Mouse (Mus musculus) c-Kit-positive CD71-positive TER-119-negative erythroid progenitor cells, embryonic 14.5 days (primary cell): Measurements from ENCODE around the gene Myoz2.

Experiments used
- DNase-seq: peaks from one replicate; pipeline ENCODE4 v3.0.0-alpha.2; 2013; ENCODE audit warnings: low read depth

Myoz2 gene

DNA sequence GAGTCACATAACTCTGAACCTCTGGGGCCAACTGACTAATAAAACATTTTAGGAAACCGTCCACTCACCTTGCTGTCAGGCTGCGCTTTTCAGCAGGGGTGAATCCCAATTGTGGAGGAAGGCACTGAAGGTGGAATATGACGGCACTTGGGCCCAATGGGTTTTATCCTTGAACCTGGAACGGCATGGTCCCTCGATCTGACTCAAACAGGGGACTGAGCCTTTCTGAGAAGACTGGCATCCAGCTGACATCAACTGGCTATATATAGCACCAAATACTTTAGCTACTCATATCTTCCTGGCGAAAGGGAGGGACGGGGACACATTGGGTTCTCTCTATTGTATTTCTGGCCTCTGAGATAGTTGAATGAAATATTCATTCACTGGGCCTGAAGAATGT, at the start of gene Myoz2:
TSS of gene Myoz2 (minus strand) at position 264 of the 400 bp plus-strand sequence.
- DNase-seq: no peak

DNA sequence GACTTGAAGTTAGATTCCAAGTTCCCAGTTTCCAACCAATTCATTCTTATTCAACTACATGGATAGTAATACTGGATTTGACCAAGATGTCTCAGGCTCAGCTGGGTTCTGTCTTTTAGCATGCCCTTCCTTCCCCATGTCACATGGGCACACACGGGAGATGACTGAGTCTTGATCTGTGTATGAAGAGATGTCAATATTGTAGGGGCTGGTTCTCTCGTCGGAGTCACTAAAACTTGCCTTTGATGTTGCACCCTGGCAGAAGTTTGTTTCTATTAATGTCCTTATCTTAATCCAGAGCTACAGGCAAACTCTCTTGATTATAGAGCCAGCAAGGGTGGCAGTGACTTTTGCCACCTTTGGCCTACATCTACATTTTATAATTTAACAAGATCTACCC, 46.9 kb upstream of the Myoz2 start:
- no peak for DNase-seq

DNA sequence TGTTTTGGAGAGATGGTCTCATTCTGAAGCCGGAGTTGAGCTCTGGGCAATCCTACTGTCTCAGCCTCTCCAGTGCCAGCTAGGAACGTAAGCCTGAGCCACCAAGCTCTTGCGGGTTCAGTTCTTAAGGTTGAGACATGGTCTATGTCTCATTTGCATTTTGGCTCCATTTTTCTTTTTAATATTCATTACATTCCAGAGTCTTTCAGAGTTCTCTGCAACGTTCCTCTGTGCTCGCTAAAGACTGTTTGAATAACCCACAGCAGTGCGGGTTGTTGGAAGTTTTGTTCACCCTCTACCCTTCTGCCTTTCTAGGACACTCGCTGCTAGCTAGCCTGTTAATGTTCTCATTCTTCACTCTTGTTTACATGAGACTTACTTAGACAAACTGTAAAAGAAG, 46.1 kb upstream of the Myoz2 start:
- no peak for DNase-seq

DNA sequence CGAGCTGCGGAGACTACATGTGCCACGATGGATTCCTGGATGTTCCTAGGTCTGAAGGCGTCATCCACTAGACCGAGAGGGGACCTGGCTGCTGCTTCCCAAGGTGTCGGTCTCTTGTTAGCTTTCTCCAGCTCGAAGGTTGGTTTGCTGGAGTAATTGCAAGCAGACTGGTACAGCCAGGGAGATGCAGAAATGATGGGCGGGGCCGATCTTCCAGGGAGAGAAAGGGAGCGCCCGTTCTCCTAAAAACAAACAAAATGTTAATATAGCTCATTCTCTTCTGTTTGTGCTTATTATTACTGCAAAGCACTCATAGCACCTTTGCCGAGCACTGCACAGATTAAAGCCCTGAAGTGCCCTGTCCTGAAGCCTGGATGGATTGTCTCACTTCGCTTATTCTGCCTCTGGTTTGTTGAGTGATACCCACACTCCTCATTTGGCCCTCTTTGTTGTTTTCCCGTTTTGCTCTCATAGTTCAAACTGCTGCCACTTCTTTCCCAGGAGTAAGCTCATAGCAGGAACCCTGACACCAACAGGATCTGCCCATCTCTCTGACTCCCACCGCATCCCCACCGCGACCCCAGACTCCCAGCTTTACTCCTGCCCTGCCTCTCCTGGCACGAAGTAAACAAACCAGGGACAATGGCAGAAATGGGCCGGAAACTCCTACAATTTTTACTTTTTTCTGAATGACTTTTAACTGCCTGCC, 45.4 kb upstream of the Myoz2 start:
- no peak for DNase-seq

DNA sequence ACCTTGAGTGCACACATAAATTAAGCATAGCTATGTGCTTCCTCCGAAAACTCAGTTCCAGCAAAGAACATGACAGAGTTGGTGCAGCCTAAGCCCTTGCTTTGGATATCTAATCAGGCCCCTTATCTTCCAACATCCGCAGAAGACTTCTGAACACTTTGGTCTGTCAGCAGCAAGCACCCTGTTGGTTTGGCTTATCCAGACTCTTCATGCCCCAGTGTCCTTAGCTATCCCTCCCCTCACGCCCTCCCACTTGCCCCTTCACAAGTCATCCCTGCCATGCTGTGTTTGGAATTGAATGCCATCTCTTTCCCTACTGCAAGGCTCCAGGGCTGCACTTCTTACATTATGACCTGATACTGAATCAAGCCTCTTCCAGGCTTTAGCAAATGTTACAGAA, 40.9 kb upstream of the Myoz2 start:
- no peak for DNase-seq

DNA sequence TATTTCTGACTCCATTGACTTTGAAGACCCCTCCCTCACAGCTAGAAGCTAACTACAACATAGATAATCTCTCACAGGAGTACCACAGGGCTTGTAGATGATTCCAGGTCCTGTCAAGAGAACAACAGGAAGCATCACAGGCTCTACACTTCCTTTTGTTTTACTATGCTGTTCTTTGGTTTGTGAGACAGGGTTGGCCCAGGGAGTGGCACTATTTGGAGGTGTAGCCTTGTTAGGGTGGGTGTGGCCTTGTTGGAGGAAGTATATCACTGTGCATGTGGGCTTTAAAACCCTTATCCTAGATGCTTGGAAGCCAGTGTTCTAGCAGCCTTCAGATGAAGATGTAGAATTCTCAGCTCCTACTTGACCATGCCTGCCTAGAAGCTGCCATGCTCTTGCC, 40.2 kb upstream of the Myoz2 start:
- DNase-seq: no peak

DNA sequence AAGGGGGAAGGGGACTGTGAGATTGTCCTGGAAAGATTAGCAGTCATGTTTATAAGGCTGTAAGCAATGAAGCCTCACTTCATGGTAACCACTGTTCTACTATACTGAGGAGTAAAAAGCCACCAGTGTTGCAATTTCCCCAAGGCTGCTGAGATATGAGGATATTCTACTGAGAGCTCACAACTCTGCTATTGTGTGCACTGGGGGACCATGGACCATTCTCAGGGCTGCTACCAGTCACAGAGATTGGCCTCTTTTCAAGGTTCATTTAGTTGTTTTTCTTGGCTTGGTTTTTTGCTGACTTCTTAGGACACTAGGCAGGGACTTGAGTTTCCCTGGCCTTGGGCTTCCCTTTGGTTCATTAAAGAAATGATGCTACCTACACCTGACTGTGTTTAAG, 38.5 kb upstream of the Myoz2 start:
- no peak for DNase-seq

DNA sequence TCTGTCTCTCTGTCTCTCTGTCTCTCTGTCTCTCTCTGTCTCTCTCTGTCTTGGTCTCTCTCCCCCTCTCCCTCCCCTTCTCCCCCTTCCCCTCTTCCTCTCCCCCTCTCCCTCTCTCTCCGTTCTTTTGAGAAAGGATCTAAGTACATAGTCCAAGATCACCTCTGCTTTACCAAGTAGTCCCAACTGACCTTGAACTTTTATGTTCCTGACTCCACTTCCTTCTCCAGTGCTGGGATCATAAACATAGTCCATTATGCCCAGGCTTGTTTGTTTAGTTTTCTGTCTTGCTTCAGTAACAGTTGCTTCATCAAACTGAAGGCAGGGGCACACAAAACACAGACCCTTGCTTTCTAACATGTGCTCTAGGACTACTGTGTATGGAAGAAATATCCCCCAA, 37.7 kb upstream of the Myoz2 start:
- no peak for DNase-seq

DNA sequence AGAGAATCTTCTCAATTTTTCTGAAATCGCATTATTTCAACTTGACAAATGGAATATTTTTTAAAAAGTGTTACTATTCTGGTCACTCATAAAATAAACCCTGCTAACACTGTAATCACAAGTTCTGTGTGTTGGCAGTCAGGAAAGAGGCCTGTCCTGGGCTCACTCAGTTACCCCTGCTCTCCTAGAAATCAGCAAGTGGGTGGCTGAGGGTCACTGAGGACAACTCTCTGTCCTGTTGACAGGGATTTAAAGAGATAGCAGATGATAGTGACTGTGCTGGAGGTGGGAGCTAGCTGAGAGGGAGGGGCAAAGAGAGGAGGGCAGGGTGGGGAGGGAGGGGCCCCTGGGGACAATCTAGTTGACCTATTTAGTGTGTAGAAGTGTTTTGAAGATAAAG, 36.2 kb upstream of the Myoz2 start:
- no peak for DNase-seq

DNA sequence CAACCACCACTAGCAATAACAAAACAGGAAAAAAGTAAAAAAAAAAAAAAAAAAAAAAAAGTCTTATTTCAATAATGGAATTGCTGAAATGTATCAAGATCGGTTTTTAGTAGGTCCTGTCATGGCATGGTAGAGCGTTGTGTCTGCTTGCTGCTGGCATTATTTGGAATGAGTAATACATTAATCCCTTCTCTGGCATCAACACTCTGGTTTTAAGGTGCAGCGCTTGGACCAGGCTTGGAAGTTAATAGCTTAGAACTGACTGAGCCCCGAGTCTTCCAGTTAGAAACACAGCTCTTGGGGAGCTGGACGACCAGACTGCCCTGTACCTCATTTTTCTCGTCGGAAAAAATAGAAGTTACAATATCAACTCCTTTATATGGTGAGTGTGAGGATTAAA, 32.0 kb upstream of the Myoz2 start:
- DNase-seq: no peak

DNA sequence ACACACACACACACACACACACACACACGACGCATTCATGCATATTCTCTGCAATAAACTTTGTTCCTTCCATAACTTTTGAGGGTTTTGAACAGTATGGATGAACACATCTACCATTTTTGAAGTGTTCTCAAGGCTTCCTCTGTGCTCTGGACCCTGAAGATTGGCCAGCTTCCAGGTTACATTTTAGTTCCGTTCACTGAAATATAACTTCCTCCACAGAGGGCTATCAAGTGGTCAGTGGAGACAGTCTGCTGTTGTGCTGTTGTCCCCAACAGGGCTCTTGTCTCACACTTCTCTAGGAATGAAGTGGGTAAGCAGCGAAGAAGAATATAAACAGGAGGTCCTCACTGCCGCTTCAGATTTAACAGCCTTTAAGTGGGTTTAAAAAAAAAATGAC, 30.7 kb upstream of the Myoz2 start:
- no peak for DNase-seq

DNA sequence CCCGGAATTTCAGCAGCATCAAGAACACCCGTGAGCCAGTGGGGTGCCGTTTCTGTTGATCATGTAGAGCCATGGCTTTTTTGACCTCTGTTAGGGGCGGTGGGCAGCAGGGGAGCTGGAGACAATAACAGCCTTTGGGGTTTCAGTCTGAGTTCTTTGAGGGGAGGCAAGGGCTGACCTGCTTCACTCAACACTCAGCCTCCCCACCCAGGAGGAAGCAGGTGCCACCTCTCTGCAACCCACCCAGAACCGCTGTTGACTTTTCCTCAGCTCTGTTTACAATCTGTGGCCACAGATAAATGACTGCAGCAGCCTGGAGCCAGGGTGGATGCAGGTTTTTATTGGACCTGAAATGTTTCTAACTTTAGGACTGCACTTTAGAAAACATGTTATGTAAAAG, 29.4 kb upstream of the Myoz2 start:
- DNase-seq: no peak

DNA sequence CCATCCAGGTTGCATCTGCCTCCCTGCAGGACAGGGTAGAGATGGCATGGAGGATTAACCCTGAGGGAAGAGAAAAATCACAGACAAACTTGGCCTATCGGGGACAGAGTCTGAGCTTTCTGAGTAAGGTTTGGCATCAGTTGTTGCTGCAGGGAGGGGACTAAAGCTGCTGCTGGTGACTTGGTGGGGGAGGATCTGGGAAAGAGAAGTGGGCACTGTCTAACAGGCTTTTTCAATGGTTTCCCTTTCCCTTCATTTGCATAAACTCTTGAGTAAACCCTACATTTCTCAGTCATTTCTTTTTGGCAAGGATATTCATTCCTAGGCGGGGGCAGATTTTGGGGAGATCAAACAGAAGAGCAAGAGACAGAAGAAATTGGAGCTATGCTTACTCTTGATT, 27.1 kb upstream of the Myoz2 start:
- DNase-seq: no peak

DNA sequence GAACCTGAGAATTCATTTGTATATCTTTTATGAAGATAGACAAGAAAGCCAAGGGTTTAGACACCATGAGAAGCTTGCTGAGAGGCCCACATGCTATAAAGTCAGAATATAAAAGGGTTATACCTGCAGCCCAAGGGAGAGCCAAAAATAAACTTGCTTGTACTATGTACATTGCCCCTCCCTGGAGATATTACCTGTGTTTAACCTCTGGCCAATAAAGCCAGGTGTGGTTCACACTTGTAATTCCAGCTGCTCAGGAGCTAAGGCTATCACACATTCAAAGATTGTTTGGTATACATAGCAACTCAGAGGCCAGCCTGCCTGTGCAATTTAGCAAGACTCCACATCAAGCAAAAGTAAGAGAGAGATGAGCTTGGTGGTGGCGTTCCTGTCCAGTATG, 24.0 kb upstream of the Myoz2 start:
- DNase-seq: no peak

DNA sequence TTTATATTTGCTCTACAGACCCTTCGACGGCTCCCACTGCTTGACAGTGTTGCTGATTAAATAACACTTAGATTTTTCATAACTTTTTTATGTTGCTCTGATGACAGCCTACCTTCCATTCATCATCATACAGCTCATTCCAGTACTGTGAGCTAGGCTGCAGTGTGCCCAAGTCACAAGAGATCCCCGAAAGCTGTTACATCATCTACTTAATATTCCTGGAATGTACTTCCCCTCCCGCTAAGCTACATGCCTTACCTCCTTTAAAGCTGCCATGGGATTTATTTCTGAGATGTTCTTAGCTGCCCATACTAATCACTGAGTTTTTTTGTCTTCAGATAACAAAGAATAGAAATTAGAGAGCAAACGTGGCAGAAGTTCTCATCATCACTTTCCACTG, 19.4 kb upstream of the Myoz2 start:
- DNase-seq: no peak

DNA sequence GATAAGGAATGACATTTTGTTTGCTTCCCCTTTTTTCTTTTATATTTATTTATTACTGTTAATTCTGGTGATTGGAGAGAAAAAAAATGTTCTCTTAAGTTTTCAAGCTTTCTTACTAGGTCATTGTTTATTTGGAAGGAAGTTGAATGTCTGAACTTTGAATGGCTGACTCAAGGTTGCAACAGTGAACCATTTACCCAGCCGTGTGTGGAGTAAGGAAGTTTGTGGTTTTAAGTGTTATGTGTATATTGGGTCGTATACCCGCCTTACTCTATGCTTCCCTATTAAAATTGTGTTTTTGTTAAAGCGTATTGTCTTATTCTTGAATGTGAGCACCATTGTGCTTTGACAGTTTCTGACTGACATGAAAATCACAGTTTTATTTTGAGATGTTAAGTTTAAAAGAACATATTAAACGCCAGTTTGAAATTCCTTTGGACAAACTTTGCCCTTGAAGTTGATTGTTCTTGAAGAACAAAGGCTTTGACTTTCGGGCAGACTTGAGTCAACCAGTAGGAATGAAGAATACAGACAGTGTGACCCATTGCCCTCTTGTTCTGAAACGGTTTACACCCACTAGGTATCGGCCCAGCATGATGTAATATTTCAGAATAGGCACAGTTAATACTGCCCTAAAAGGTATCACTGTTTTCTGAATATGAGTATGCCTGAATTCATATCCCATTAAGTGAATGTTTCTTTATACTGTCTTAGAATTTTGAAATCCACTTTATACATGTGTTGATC, 18.6 kb upstream of the Myoz2 start:
- DNase-seq: no peak

DNA sequence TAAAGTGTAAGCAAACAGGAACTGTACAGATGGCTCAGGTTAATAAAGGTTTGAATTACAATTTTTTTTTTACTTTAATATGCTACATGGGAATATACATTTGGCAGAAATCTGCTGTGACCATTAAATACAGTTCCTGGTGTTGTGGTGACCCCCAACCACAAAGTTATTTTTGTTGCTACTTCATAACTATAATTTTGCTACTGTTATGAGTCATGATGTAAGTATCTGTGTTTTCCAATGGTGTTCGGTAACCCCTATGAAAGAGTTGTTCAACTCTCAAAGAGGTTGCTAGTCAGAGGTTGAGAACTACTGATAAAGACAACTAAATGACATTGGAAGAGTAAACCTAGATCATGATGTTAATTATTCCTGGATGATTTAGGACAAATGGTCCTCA, 7.5 kb upstream of the Myoz2 start:
- no peak for DNase-seq

DNA sequence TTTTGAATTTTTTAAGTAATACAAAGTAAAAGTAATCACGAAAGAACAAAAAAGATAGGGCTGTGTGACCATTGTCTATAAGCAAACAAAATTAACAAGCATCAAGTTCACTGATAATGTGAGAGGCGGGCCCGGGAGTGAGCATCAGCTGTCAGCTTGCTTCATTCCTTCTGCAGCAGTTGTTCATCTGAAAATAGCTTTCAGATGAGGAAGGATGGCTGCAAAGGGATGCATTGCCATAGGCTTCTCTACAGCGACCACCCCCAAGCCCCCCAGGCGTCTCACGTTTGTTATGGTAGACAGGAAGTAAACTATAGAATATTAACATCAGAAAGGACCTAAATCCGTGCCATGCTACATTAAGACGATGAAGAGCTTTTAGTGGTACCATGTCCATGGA, 1.0 kb downstream of the Myoz2 start:
- no peak for DNase-seq

DNA sequence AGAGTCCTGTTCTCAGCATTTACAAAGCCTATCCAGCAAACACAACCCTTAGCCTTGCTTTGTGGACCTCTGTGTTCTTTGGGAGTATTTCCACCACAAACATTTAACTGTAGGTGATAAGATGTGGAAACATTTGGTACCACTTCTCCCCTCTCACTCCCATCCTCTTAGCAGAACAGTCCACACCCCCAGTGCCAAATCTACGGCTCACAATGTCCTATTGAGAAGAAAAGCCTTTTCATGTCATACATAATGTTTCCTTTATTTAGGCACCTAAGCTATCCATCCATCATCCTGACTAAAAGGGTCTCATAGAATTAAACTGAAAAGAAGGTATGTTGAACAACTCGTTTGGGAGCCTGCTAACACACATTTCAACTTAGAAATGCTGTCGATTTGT, 9.2 kb downstream of the Myoz2 start:
- no peak for DNase-seq

DNA sequence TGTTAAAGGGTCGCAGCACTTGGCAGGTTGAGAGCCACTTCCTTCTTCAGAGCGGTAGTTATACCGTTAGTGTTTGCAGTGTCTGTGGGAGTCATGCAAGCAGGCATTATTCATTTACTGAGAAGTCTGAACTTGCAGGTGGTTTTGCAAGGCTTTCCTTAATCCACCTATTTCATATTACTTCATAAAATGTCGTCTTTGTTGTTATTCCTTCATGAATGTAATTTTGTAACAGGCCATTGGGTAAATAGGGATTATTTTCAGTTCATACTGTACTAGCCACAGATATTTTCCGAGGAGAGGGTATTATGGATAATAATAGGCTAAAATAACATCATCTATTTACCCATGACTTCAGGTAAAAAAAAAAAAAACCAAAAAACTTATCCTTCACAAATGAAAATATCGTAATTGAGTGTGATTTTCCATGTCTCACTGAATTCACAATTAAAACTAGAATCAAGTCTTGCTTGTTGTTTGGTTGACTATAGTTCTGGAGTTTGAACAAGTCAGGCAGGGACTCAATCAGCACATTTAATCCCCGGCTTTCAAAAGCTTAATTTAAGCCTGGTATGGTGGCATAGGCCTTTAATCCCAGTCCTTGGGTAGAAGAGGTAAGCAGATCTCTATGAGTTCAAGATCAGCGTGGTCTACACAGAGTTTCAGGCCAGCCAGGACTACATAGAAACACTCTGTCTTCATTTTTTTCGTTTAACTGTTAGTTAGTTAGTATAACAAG, 10.2 kb downstream of the Myoz2 start:
- DNase-seq: no peak

DNA sequence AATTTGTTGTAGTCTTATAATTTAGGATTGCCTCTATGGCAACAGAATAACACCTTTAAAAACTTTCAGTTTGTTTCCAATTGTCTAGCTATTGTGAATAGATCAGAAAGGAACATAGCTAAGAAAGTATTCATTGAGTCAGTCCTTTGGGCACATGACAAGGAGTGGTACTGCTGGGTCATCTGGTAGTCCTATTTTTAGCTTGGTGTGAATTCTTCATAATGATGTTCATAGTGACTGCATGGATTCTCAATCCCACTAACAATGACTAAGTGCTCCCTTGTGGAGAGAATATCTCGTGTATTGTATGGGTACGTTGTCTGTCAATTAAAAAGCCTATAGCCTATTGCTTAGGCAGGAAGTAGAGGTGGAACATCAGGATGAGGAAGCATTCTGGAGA, 16.0 kb downstream of the Myoz2 start:
- DNase-seq: no peak

DNA sequence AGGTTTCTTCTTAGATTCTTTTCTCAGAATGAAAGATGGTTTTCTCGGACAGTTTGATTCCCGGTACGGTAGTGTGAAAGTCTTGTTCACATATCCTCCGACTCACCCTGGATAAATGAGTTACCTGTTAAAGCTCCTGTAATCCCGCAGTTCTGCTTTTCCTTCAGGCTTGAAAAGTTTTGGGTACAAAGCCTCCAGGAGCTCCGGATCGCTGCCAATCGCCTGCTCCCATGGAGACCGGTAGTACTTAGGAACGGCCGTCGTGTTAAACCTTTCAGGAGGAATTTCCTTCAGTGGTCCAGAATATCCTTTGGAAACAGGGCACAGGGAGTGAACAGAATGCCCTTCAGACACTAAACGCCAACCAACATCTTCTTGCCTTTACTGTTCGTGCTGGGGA, 21.3 kb downstream of the Myoz2 start:
- DNase-seq: no peak

DNA sequence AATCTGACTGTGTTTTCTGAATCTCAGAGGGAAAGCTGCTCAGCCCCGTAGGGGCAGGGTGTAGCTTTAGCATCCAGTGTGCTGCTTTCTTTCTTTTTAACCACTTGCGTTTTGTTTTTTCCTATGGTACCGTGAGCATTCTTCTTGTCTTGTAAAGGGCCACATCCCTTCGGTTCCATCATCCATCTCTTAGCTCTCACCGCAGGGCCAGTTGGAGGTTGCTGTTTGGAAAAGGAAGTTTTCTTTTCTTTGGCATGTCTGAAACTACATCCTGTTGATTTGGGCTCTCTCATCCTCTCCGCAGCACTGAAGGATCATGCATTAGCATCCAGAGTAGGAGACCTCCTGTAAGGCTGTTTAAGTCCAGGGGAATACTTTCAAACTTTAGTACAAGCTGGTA, 25.4 kb downstream of the Myoz2 start:
- DNase-seq: no peak
